In the genomic region with DNA sequence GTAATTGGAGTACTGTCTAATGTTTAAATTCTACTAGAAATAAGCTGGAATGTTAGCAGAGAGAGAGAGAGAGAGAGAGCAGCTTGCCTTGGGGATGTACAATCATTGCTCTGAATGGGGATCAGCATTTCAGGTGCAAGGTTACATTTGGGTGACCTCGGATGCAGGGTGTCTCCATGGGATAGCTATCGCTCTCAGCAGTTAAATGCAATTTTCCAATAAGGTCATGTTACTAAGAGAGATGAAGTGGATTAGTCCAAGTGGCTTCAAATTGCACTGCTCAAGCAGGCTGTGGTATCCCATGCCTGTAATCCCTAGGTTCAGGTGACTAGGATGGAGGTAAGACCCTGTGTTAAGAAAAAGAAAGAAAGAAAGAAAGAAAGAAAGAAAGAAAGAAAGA, we compare ENCODE assay signal across 22 mouse cellular contexts.
A peak's percentile ranks its signal among the peaks of the same experiment; 100 is the strongest.
DNase-seq lines count a peak whose midpoint lies in the region; ATAC-seq lines count a peak whose summit lies in the region.
"Had no signal": no experiment of that assay in that cellular context is flagged by ENCODE, and none has a peak within 500 bp of the region (broad histone marks: within the 10 kb centered on the region; RNA-seq: fewer than 3 reads in every experiment).

No protein-coding gene starts in this region.

- no peaks in the 10 kb centered on the region for H3K36me3 ChIP-seq in embryonic facial prominence, embryonic 11.5 days (replicated peaks; ENCODE audit: control insufficient read depth, insufficient read depth, low read depth, low read length)
- H3K36me3 ChIP-seq in embryonic facial prominence, embryonic 10.5 days (replicated peaks) = no peaks in the 10 kb centered on the region
- H3K36me3 ChIP-seq in embryonic facial prominence, embryonic 12.5 days = no peaks in the 10 kb centered on the region
- no peaks in the 10 kb centered on the region for H3K36me3 ChIP-seq in embryonic facial prominence, embryonic 14.5 days (ENCODE audit: control insufficient read depth, insufficient read depth, low read length)
- H3K36me3 ChIP-seq: G1E had no signal

- no peak overlapping the region for H3K27ac ChIP-seq in embryonic facial prominence, embryonic 11.5 days (replicated peaks; ENCODE audit: low read depth, low read length)
- H3K27ac ChIP-seq in embryonic facial prominence, embryonic 10.5 days (replicated peaks) = no peak overlapping the region
- no peak overlapping the region for H3K27ac ChIP-seq in embryonic facial prominence, embryonic 12.5 days
- no peak overlapping the region for H3K27ac ChIP-seq in embryonic facial prominence, embryonic 14.5 days (replicated peaks; ENCODE audit: low read depth, low read length)

- H3K4me3 ChIP-seq in embryonic facial prominence, embryonic 11.5 days (ENCODE audit: low read depth, low read length) = no peak overlapping the region
- no peak overlapping the region for H3K4me3 ChIP-seq in embryonic facial prominence, embryonic 10.5 days
- no peak overlapping the region for H3K4me3 ChIP-seq in embryonic facial prominence, embryonic 12.5 days
- no peak overlapping the region for H3K4me3 ChIP-seq in embryonic facial prominence, embryonic 14.5 days (ENCODE audit: low read depth, low read length)

- no peaks in the 10 kb centered on the region for H3K4me1 ChIP-seq in embryonic facial prominence, embryonic 11.5 days (ENCODE audit: control insufficient read depth, insufficient read depth, low read length)
- H3K4me1 ChIP-seq in embryonic facial prominence, embryonic 10.5 days = no peaks in the 10 kb centered on the region
- H3K4me1 ChIP-seq in embryonic facial prominence, embryonic 12.5 days = no peaks in the 10 kb centered on the region
- no peaks in the 10 kb centered on the region for H3K4me1 ChIP-seq in embryonic facial prominence, embryonic 14.5 days (ENCODE audit: control insufficient read depth, insufficient read depth, low read length)

- DNase-seq in embryonic facial prominence, embryonic 11.5 days (ENCODE audit: low spot score) = peak; percentile 2
- no peak for DNase-seq in embryonic facial prominence, embryonic 10.5 days (ENCODE audit: low spot score)
- peak; percentile 56 for DNase-seq in embryonic facial prominence, embryonic 14.5 days (ENCODE audit: low spot score)
- DNase-seq in adrenal gland, postnatal 4 days (ENCODE audit: low spot score in 2 of 2) = no peak
- DNase-seq in heart, adult 9 months (ENCODE audit: low spot score in 2 of 2) = no peak
- DNase-seq: adrenal gland, adult 2 months; adrenal gland, adult 8-10 months; adrenal gland, postnatal 10 days; adrenal gland, postnatal 14 days; adrenal gland, postnatal 25 days; adrenal gland, postnatal 36 days; B cell, adult 2 months; cerebellum, adult 11 months; cerebellum, adult 11-12 months; cerebellum, adult 18-20 months; cerebellum, adult 2 months had no signal

- H3K9ac ChIP-seq in embryonic facial prominence, embryonic 11.5 days (replicated peaks; ENCODE audit: low read length) = no peak overlapping the region
- H3K9ac ChIP-seq in embryonic facial prominence, embryonic 12.5 days = no peak overlapping the region
- no peak overlapping the region for H3K9ac ChIP-seq in embryonic facial prominence, embryonic 14.5 days (ENCODE audit: low read depth, low read length)

- 0 out of 2 replicates have a peak, but pooled peaks have one; percentile 29 for ATAC-seq in embryonic facial prominence, embryonic 11.5 days (replicated peaks; ENCODE audit: insufficient number of reproducible peaks, low FRiP score, low TSS enrichment, low read depth)
- peak; percentile 41; the same call in 1 of the 2 replicates for ATAC-seq in embryonic facial prominence, embryonic 12.5 days (ENCODE audit: insufficient number of reproducible peaks, insufficient read depth, low FRiP score, low TSS enrichment)
- ATAC-seq in embryonic facial prominence, embryonic 14.5 days (ENCODE audit: low read depth) = peak; percentile 91
- ATAC-seq: activated CD4-positive, CD25-positive, alpha-beta regulatory T cell, adult 4 months; CD4-positive, CD25-positive, alpha-beta regulatory T cell, adult 4 months; Patski had no signal

- H3K27me3 ChIP-seq in embryonic facial prominence, embryonic 11.5 days (ENCODE audit: control insufficient read depth, insufficient read depth, low read length) = no peaks in the 10 kb centered on the region
- no peaks in the 10 kb centered on the region for H3K27me3 ChIP-seq in embryonic facial prominence, embryonic 10.5 days (replicated peaks; ENCODE audit: low read depth, poor library complexity, severe bottlenecking)
- no peaks in the 10 kb centered on the region for H3K27me3 ChIP-seq in embryonic facial prominence, embryonic 12.5 days
- no peaks in the 10 kb centered on the region for H3K27me3 ChIP-seq in embryonic facial prominence, embryonic 14.5 days (replicated peaks; ENCODE audit: control insufficient read depth, insufficient read depth, low read length)
- H3K27me3 ChIP-seq: CH12.LX, Patski had no signal

- 67% methylated on average over 2 of the region's 2 CpGs for WGBS in embryonic facial prominence, embryonic 11.5 days
- 64% methylated on average over 2 of the region's 2 CpGs for WGBS in embryonic facial prominence, embryonic 10.5 days
- WGBS in embryonic facial prominence, embryonic 12.5 days = 32% methylated on average over 2 of the region's 2 CpGs
- 32% methylated on average over 2 of the region's 2 CpGs for WGBS in embryonic facial prominence, embryonic 14.5 days

- H3K4me2 ChIP-seq in embryonic facial prominence, embryonic 11.5 days (ENCODE audit: low read depth, low read length) = no peak overlapping the region
- H3K4me2 ChIP-seq in embryonic facial prominence, embryonic 12.5 days (replicated peaks) = no peak overlapping the region
- H3K4me2 ChIP-seq in embryonic facial prominence, embryonic 14.5 days (ENCODE audit: low read depth, low read length) = no peak overlapping the region

- H3K9me3 ChIP-seq in embryonic facial prominence, embryonic 11.5 days (replicated peaks; ENCODE audit: control insufficient read depth, low read length) = no peaks in the 10 kb centered on the region
- H3K9me3 ChIP-seq in embryonic facial prominence, embryonic 10.5 days = no peaks in the 10 kb centered on the region
- no peaks in the 10 kb centered on the region for H3K9me3 ChIP-seq in embryonic facial prominence, embryonic 12.5 days
- no peaks in the 10 kb centered on the region for H3K9me3 ChIP-seq in embryonic facial prominence, embryonic 14.5 days (ENCODE audit: control insufficient read depth, low read length)
- H3K9me3 ChIP-seq: G1E had no signal

Comparison
In these comparisons a context has a peak if more than half of its experiments do, and no peak if none do; other contexts are left out.
1. DNase-seq: peak in embryonic facial prominence, embryonic 11.5 days (single experiment) and embryonic facial prominence, embryonic 14.5 days (single experiment); none in embryonic facial prominence, embryonic 10.5 days (single experiment), adrenal gland, postnatal 4 days (0 of 2) and heart, adult 9 months (0 of 2).
2. ATAC-seq: peak in every context shown above with its lines; median percentile 91 in embryonic facial prominence, embryonic 14.5 days; 41 in embryonic facial prominence, embryonic 12.5 days; 29 in embryonic facial prominence, embryonic 11.5 days.